Mouse (Mus musculus) heart, postnatal 10 days (tissue): Measurements from ENCODE around the gene Lrriq3. TPM values are rescaled to one million over a fixed set of nuclear protein-coding genes. Genes with fewer than 3 reads are reported as not detected.

Source experiments
- DNase-seq, 2 experiments: peaks; one replicate each; pipeline ENCODE4 v3.0.0; 2021
- intact Hi-C: fragments of 180-260 bp; cut with DNase I; formaldehyde crosslinking; loops from one replicate; pipeline ENCODE4 v1.15.1; 2025
- total RNA-seq, 2 experiments: library from RNA; stranded (reverse); gene quantifications; 2 replicates each; pipeline ENCODE4 v1.2.3; 2021

Lrriq3 gene
- total RNA-seq: under 1 TPM; 0.25 to 0.34 TPM

GRCm38 (mm10) chr3:155093116-155093956, at the start of gene Lrriq3, which contains the start of gene Fpgt:
Gene Lrriq3, plus strand, starts transcription at chr3:155093434.
Gene Fpgt, minus strand, starts transcription at chr3:155093403.
- DNase-seq: peak; percentile 91 to 94
- intact Hi-C loops: no loop called here

GRCm38 (mm10) chr3:155052021-155052420, 41.2 kb upstream of the Lrriq3 start:
- intact Hi-C loops: no loop called here
- DNase-seq: no peak

- no peak for DNase-seq
- intact Hi-C loops: no loop called here
Measured at GRCm38 (mm10) chr3:155053189-155053588, 40.0 kb upstream of the Lrriq3 start.

- intact Hi-C loops: no loop called here
- DNase-seq: peak; percentile 65 to 71
Measured at GRCm38 (mm10) chr3:155055231-155055916, 37.9 kb upstream of the Lrriq3 start, which contains the start of gene Tnni3k. Gene Tnni3k, minus strand, starts transcription at chr3:155055407.

- intact Hi-C loops: no loop called here
- no peak for DNase-seq
Measured at GRCm38 (mm10) chr3:155056606-155057005, 36.6 kb upstream of the Lrriq3 start.

GRCm38 (mm10) chr3:155057566-155057965, 35.7 kb upstream of the Lrriq3 start:
- intact Hi-C loops: no loop called here
- DNase-seq: no peak

- intact Hi-C loops: no loop called here
- no peak for DNase-seq
Measured at GRCm38 (mm10) chr3:155058800-155059448, 34.3 kb upstream of the Lrriq3 start.

- no peak for DNase-seq
- intact Hi-C loops: no loop called here
Measured at GRCm38 (mm10) chr3:155059449-155059822, 33.8 kb upstream of the Lrriq3 start.

- intact Hi-C loops: no loop called here
Measured at GRCm38 (mm10) chr3:155077908-155078307, 15.3 kb upstream of the Lrriq3 start.

GRCm38 (mm10) chr3:155092081-155092480, 1.2 kb upstream of the Lrriq3 start:
- no peak for DNase-seq
- intact Hi-C loops: no loop called here

More at GRCm38 (mm10) chr3:155077908-155078307, 15.3 kb upstream of the Lrriq3 start:
- no peak for DNase-seq

GRCm38 (mm10) chr3:155099266-155099665, 6.0 kb downstream of the Lrriq3 start:
- no peak for DNase-seq
- intact Hi-C loops: no loop called here

- no peak for DNase-seq
- intact Hi-C loops: no loop called here
Measured at GRCm38 (mm10) chr3:155105957-155106356, 12.7 kb downstream of the Lrriq3 start.

GRCm38 (mm10) chr3:155137737-155138136, 44.5 kb downstream of the Lrriq3 start:
- intact Hi-C loops: no loop called here
- no peak for DNase-seq

- DNase-seq: no peak
- intact Hi-C loops: no loop called here
Measured at GRCm38 (mm10) chr3:155141047-155141446, 47.8 kb downstream of the Lrriq3 start.

GRCm38 (mm10) chr3:155144368-155144767, 51.1 kb downstream of the Lrriq3 start:
- DNase-seq: no peak
- intact Hi-C loops: no loop called here

- intact Hi-C loops: no loop called here
- DNase-seq: no peak
Measured at GRCm38 (mm10) chr3:155161842-155162241, 68.6 kb downstream of the Lrriq3 start.

GRCm38 (mm10) chr3:155180303-155180902, 87.2 kb downstream of the Lrriq3 start:
- no peak for DNase-seq
- intact Hi-C loops: no loop called here

GRCm38 (mm10) chr3:155186456-155186855, 93.2 kb downstream of the Lrriq3 start:
- peak in 1 of 2 experiments; percentile 1 for DNase-seq
- intact Hi-C loops: no loop called here

GRCm38 (mm10) chr3:155188857-155189256, 95.6 kb downstream of the Lrriq3 start:
- intact Hi-C loops: no loop called here
- peak; percentile 42 to 44 for DNase-seq

- peak in 1 of 2 experiments; percentile 3 for DNase-seq
- intact Hi-C loops: loop anchor here (10.0 kb wide), 1 partner anchor 1410 kb away; no protein-coding TSS in a partner anchor
Measured at GRCm38 (mm10) chr3:155234919-155235318, 141.7 kb downstream of the Lrriq3 start.

- DNase-seq: no peak
- intact Hi-C loops: loop anchor here (10.0 kb wide), 1 partner anchor 1409 kb away; no protein-coding TSS in a partner anchor
Measured at GRCm38 (mm10) chr3:155235502-155235901, 142.3 kb downstream of the Lrriq3 start.
